Mouse (Mus musculus) spleen, adult 2 months (tissue): ENCODE measurements around the gene Mlc1. TPM values are rescaled to one million over a fixed set of nuclear protein-coding genes. Genes with fewer than 3 reads are reported as not detected.

Source experiments
- DNase-seq, 2 experiments: peaks; one replicate each; pipeline versions ENCODE4 v3.0.0 to v3.0.0-alpha.2; 2012 to 2021; ENCODE audit warnings: low spot score in 2 of 2, low read depth in 1 of 2
- H3K27ac ChIP-seq: fragments of 200-500 bp; 2 replicates; pipeline ENCODE4 v1.5.1; 2012; ENCODE audit warnings: low read length, inconsistent platforms; ENCODE audit not compliant: insufficient read depth
- H3K27me3 ChIP-seq: fragments of 200-500 bp; 2 replicates; pipeline ENCODE4 v1.6.1; 2012; ENCODE audit warnings: mild to moderate bottlenecking, moderate library complexity, low read length, inconsistent platforms; ENCODE audit not compliant: control insufficient read depth, insufficient read depth
- H3K36me3 ChIP-seq: fragments of 200-500 bp; 2 replicates; pipeline ENCODE4 v1.6.1; 2012; ENCODE audit warnings: mild to moderate bottlenecking, low read length, inconsistent platforms; ENCODE audit not compliant: control insufficient read depth, insufficient read depth
- H3K4me1 ChIP-seq: fragments of 200-500 bp; 2 replicates; pipeline ENCODE4 v1.6.1; 2011; ENCODE audit warnings: inconsistent platforms; ENCODE audit not compliant: control insufficient read depth, insufficient read depth, insufficient read length
- H3K4me3 ChIP-seq: fragments of 200-500 bp; 2 replicates; pipeline ENCODE4 v1.5.1; 2011; ENCODE audit warnings: mild to moderate bottlenecking, inconsistent platforms; ENCODE audit not compliant: insufficient read depth, insufficient read length; ENCODE audit errors: extremely low read depth
- CTCF ChIP-seq: fragments of 200-500 bp; IDR thresholded peaks from 2 replicates; pipeline ENCODE4 v1.5.1; 2011; ENCODE audit warnings: mild to moderate bottlenecking, inconsistent platforms; ENCODE audit not compliant: insufficient read depth, insufficient read length, insufficient replicate concordance; ENCODE audit errors: extremely low read depth
- POLR2A ChIP-seq: fragments of 200-500 bp; IDR thresholded peaks from 2 replicates; pipeline ENCODE4 v1.6.1; 2011; ENCODE audit warnings: low read depth, low read length, inconsistent platforms
- WGBS: fragments of 180-500 bp; shearing (Covaris S2); methylation state at CpG from one replicate; pipeline ENCODE4 v1.1.7; 2018; 5-methylcytosine and 5-hydroxymethylcytosine counted together
- polyA plus RNA-seq: library from polyadenylated mRNA; depleted of rRNA; stranded (reverse); fragments of >200 nt; gene quantifications from 2 replicates; pipeline ENCODE4 v1.2.3, GENCODE M21; 2012

Gene Mlc1
- polyA plus RNA-seq, 1 experiment, result 1.1 TPM

DNA sequence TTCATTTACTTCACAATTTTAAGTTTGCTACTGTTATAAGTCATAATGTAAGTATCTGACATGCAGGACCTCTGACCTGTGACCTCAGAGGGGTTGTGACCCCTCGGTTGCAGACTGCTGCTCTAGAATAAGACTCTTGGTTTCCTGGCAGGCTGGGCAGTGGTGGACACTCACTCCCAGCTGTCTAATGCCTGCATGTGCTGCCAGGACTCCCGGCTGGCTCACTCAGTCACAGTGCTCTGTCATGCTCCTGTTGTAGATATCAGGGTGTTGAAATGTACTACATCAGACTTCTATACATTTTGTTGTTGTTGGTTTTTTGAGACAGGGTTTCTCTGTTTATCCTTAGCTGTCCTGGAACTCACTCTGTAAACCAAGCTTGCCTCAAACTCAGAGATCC is 21.6 kb upstream of the Mlc1 start:
- TF ChIP-seq CTCF, result no peak
- TF ChIP-seq POLR2A, result no peak
- Histone ChIP-seq H3K27ac (no peak overlapping the region), H3K4me3 (no peak overlapping the region), H3K36me3 (no peaks in the 10 kb centered on the region), H3K27me3 (no peaks in the 10 kb centered on the region), H3K4me1 (no peaks in the 10 kb centered on the region)
- WGBS, result 68% methylated on average over 2 of the region's 2 CpGs
- DNase-seq, result no peak

- Histone ChIP-seq H3K4me1 (no peaks in the 10 kb centered on the region), H3K4me3 (no peak overlapping the region), H3K27ac (no peak overlapping the region), H3K36me3 (no peaks in the 10 kb centered on the region), H3K27me3 (no peaks in the 10 kb centered on the region)
- no peak for DNase-seq
- 93% methylated on average over 2 of the region's 2 CpGs for WGBS
- TF ChIP-seq CTCF (no peak), POLR2A (no peak)
These were observed 20.3 kb upstream of the Mlc1 start for GRCm38 (mm10) chr15:88999124-88999523.

- Histone ChIP-seq H3K27me3 (no peaks in the 10 kb centered on the region), H3K27ac (no peak overlapping the region), H3K4me1 (no peaks in the 10 kb centered on the region), H3K4me3 (no peak overlapping the region), H3K36me3 (no peaks in the 10 kb centered on the region)
- TF ChIP-seq POLR2A (no peak), CTCF (no peak)
- no peak for DNase-seq
- 75% methylated on average over 8 of the region's 8 CpGs for WGBS
These were observed 19.8 kb upstream of the Mlc1 start for GRCm38 (mm10) chr15:88998636-88999035.

DNA sequence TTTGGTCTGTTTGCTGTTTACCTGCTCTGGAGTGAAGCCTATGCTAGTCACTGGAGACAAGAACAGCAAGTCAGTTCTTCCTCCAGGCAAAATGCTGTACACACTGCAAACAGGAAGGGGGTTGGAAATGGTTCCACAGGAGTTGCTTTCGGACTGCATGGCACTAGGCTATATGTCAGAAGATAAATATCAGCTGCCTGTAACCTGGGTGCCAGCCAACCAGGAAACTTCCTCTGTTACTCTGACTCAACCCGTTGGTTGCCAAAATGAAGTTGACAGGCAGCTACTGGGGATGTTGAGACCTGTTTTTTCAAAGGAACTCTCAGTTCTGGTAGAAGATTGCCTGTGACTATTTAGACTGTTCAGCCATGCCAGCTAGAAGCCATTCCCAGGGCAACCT is 10.4 kb upstream of the Mlc1 start:
- Histone ChIP-seq H3K4me1 (no peaks in the 10 kb centered on the region), H3K27me3 (no peaks in the 10 kb centered on the region), H3K4me3 (no peak overlapping the region), H3K27ac (no peak overlapping the region), H3K36me3 (no peaks in the 10 kb centered on the region)
- no peak for DNase-seq
- TF ChIP-seq CTCF (no peak), POLR2A (no peak)
- WGBS, result 6% methylated on average over 2 of the region's 2 CpGs

DNA sequence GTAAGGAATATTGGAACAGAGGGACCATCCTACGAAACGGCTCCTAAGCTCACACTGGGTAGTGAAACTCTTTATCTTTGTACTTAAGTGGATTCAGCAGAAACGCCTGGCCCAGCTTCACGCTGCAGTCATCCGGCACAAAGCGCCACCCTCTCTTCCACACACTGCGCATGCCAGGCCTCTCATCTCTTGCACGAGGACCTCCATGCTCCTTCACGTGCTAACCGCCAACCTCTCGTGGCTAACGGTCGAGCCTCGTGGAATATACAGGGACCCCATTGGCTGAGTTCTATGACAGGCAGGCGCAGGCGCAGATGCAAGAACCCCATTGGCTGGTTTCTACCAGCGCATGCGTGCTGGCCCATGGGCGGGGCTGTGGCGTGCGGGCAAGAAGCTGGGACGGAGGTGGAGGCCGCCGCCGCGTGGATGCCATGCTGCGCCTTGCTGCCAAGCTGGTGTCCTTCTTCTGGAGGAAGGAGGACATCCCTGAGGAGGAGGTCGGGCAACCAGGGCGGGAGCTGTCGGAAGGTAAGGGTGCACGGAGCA is 3.8 kb upstream of the Mlc1 start, which contains the start of gene Mov10l1:
Gene Mov10l1, plus strand, starts transcription at position 376 of the 546 bp plus-strand sequence.
- 94% methylated on average over 31 of the region's 31 CpGs for WGBS
- H3K36me3 ChIP-seq, result no peaks in the 10 kb centered on the region
- no peak for DNase-seq
- no peaks in the 10 kb centered on the region for H3K4me1 ChIP-seq
- no peak within 1 kb of the TSS for H3K4me3 ChIP-seq
- H3K27ac ChIP-seq, result no peak within 1 kb of the TSS
- TF ChIP-seq CTCF (no peak), POLR2A (no peak)
- no peaks in the 10 kb centered on the region for H3K27me3 ChIP-seq

DNA sequence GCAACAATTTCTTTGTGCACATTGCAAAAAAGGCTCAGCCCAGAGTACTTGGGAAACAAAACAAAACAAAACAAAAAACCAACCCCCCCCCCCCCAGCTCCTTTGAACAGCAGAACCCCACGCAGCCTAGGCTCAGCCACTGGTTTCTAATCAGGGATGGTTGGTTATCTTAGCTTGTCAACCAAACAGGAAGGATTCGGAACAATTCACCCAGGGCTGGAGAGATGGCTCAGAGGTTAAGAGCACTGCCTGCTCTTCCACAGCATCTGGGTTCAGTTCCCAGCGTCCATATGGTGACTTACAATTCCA is 285 bp upstream of the Mlc1 start:
- Histone ChIP-seq H3K27ac (no peak overlapping the region), H3K27me3 (no peaks in the 10 kb centered on the region), H3K36me3 (no peaks in the 10 kb centered on the region), H3K4me1 (no peaks in the 10 kb centered on the region), H3K4me3 (no peak overlapping the region)
- DNase-seq, result no peak
- no peak for TF ChIP-seq CTCF
- no peak for TF ChIP-seq POLR2A
- WGBS, result 74% methylated on average over 3 of the region's 3 CpGs

DNA sequence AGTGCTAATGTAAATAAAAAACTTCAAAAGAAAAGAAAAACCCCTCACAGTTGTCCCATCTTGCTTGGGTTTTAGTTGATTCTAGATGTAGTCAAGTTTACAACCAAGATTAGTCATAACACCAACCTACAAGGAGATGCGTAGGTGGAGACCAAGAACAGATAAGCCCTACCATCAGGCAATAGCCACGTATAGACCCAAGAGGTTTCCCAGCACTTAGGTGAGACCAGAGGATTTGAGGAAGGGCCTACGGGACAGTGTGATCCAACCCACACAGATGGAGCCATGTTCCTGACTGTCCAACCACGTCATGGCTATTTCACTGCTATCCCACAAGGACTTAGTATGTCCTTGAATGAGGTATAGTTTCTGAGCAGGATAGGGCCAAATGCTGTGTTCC is 6.5 kb downstream of the Mlc1 start:
- no peak overlapping the region for H3K27ac ChIP-seq
- no peaks in the 10 kb centered on the region for H3K27me3 ChIP-seq
- DNase-seq, result no peak
- 85% methylated on average over 4 of the region's 4 CpGs for WGBS
- H3K36me3 ChIP-seq, result no peaks in the 10 kb centered on the region
- no peaks in the 10 kb centered on the region for H3K4me1 ChIP-seq
- no peak overlapping the region for H3K4me3 ChIP-seq
- no peak for TF ChIP-seq CTCF
- TF ChIP-seq POLR2A, result no peak
